Mouse (Mus musculus): ENCODE data around the gene Gm20388.

GRCm38 (mm10) chr8:122306660-122307399 lies 2396.2 kb downstream of the Gm20388 start:
- TF ChIP-seq POLR2A (IDR thresholded peaks at IDR 0.05; ENCODE audit: borderline replicate concordance, insufficient read depth, low read length) (no peak), CTCF (IDR thresholded peaks at IDR 0.05; ENCODE audit: borderline replicate concordance, insufficient read depth, low read depth, low read length) (no peak)
